24 mouse cellular contexts compared by ENCODE assay signal in genomic region chr4:109815161-109815560, GRCm38 (mm10).
DNase-seq lines count a peak whose midpoint lies in the region; ATAC-seq lines count a peak whose summit lies in the region.
"Had no signal": no experiment of that assay in that cellular context is flagged by ENCODE, and none has a peak within 500 bp of the region (broad histone marks: within the 10 kb centered on the region; RNA-seq: fewer than 3 reads in every experiment).

No protein-coding gene starts in this region.

- H3K36me3 ChIP-seq in embryonic facial prominence, embryonic 14.5 days (ENCODE audit: control insufficient read depth, insufficient read depth, low read length) = no peaks in the 10 kb centered on the region
- H3K36me3 ChIP-seq in embryonic facial prominence, embryonic 10.5 days (replicated peaks) = no peaks in the 10 kb centered on the region
- no peaks in the 10 kb centered on the region for H3K36me3 ChIP-seq in forebrain, embryonic 13.5 days (ENCODE audit: poor library complexity, severe bottlenecking)
- no peaks in the 10 kb centered on the region for H3K36me3 ChIP-seq in forebrain, embryonic 15.5 days
- H3K36me3 ChIP-seq: embryonic facial prominence, embryonic 15.5 days; heart, embryonic 12.5 days; heart, embryonic 15.5 days; hindbrain, embryonic 10.5 days; hindbrain, embryonic 13.5 days had no signal

- no peak for DNase-seq in embryonic facial prominence, embryonic 14.5 days (ENCODE audit: low spot score)
- no peak for DNase-seq in embryonic facial prominence, embryonic 10.5 days (ENCODE audit: low spot score)
- peak; percentile 33 for DNase-seq in A20 (ENCODE audit: low read depth, low spot score)
- DNase-seq: adrenal gland, adult 2 months; adrenal gland, postnatal 14 days; B cell, adult 2 months; forebrain, postnatal 0 days; gastrocnemius, adult 2 months; gastrocnemius, postnatal 14 days; heart, adult 18-20 months; heart, postnatal 10 days; heart, postnatal 36 days; kidney, adult 2 months had no signal

- H3K9ac ChIP-seq in embryonic facial prominence, embryonic 14.5 days (ENCODE audit: low read depth, low read length) = no peak overlapping the region
- H3K9ac ChIP-seq in forebrain, embryonic 13.5 days = no peak overlapping the region
- no peak overlapping the region for H3K9ac ChIP-seq in forebrain, embryonic 15.5 days (replicated peaks)
- H3K9ac ChIP-seq: embryonic facial prominence, embryonic 15.5 days; forebrain, postnatal 0 days; heart, embryonic 12.5 days; heart, embryonic 15.5 days; hindbrain, embryonic 13.5 days had no signal

- 87% methylated on average over 1 of the region's 1 CpGs for WGBS in embryonic facial prominence, embryonic 14.5 days
- WGBS in embryonic facial prominence, embryonic 10.5 days = 84% methylated on average over 1 of the region's 1 CpGs
- 41% methylated on average over 1 of the region's 1 CpGs for WGBS in forebrain, embryonic 13.5 days
- WGBS in forebrain, embryonic 15.5 days = 48% methylated on average over 1 of the region's 1 CpGs

- ATAC-seq in embryonic facial prominence, embryonic 14.5 days (ENCODE audit: low read depth) = peak; percentile 60; the same call in 1 of the 2 replicates
- ATAC-seq in forebrain, embryonic 13.5 days = peak; percentile 51; the same call in 1 of the 2 replicates
- ATAC-seq in forebrain, embryonic 15.5 days (replicated peaks) = no peak
- no peak for ATAC-seq in granulocyte monocyte progenitor cell, adult 5-6 weeks (replicated peaks; ENCODE audit: poor library complexity, severe bottlenecking)
- ATAC-seq: forebrain, postnatal 0 days; intestine, postnatal 0 days had no signal

- no peak overlapping the region for H3K27ac ChIP-seq in embryonic facial prominence, embryonic 14.5 days (replicated peaks; ENCODE audit: low read depth, low read length)
- H3K27ac ChIP-seq in embryonic facial prominence, embryonic 10.5 days (replicated peaks) = no peak overlapping the region
- H3K27ac ChIP-seq in forebrain, embryonic 13.5 days = no peak overlapping the region; the same call in 1 of the 2 replicates
- H3K27ac ChIP-seq in forebrain, embryonic 15.5 days (replicated peaks) = no peak overlapping the region
- H3K27ac ChIP-seq: embryonic facial prominence, embryonic 15.5 days; gastrocnemius, adult 2 months; heart, embryonic 15.5 days; hindbrain, embryonic 10.5 days; hindbrain, embryonic 13.5 days had no signal

- no peak overlapping the region for H3K4me2 ChIP-seq in embryonic facial prominence, embryonic 14.5 days (ENCODE audit: low read depth, low read length)
- no peak overlapping the region for H3K4me2 ChIP-seq in forebrain, embryonic 13.5 days
- H3K4me2 ChIP-seq in forebrain, embryonic 15.5 days (replicated peaks) = no peak overlapping the region
- H3K4me2 ChIP-seq: embryonic facial prominence, embryonic 15.5 days; heart, embryonic 12.5 days; heart, embryonic 15.5 days; hindbrain, embryonic 13.5 days had no signal

- no peak overlapping the region for H3K4me3 ChIP-seq in embryonic facial prominence, embryonic 14.5 days (ENCODE audit: low read depth, low read length)
- H3K4me3 ChIP-seq in embryonic facial prominence, embryonic 10.5 days = no peak overlapping the region
- no peak overlapping the region for H3K4me3 ChIP-seq in forebrain, embryonic 13.5 days
- no peak overlapping the region for H3K4me3 ChIP-seq in forebrain, embryonic 15.5 days
- H3K4me3 ChIP-seq: embryonic facial prominence, embryonic 15.5 days; gastrocnemius, adult 2 months; heart, embryonic 12.5 days; heart, embryonic 15.5 days; hindbrain, embryonic 10.5 days; hindbrain, embryonic 13.5 days had no signal

- no peaks in the 10 kb centered on the region for H3K27me3 ChIP-seq in embryonic facial prominence, embryonic 14.5 days (replicated peaks; ENCODE audit: control insufficient read depth, insufficient read depth, low read length)
- H3K27me3 ChIP-seq in embryonic facial prominence, embryonic 10.5 days (replicated peaks; ENCODE audit: low read depth, poor library complexity, severe bottlenecking) = no peaks in the 10 kb centered on the region
- H3K27me3 ChIP-seq in forebrain, embryonic 13.5 days = no peaks in the 10 kb centered on the region
- no peaks in the 10 kb centered on the region for H3K27me3 ChIP-seq in forebrain, embryonic 15.5 days
- H3K27me3 ChIP-seq: CH12.LX; embryonic facial prominence, embryonic 15.5 days; heart, embryonic 12.5 days; heart, embryonic 15.5 days; hindbrain, embryonic 13.5 days had no signal

- no peaks in the 10 kb centered on the region for H3K9me3 ChIP-seq in embryonic facial prominence, embryonic 14.5 days (ENCODE audit: control insufficient read depth, low read length)
- H3K9me3 ChIP-seq in embryonic facial prominence, embryonic 10.5 days = no peaks in the 10 kb centered on the region
- no peaks in the 10 kb centered on the region for H3K9me3 ChIP-seq in forebrain, embryonic 13.5 days (replicated peaks)
- no peaks in the 10 kb centered on the region for H3K9me3 ChIP-seq in forebrain, embryonic 15.5 days
- H3K9me3 ChIP-seq: embryonic facial prominence, embryonic 15.5 days; G1E; heart, embryonic 12.5 days; heart, embryonic 15.5 days; hindbrain, embryonic 10.5 days; hindbrain, embryonic 13.5 days had no signal

- no peaks in the 10 kb centered on the region for H3K4me1 ChIP-seq in embryonic facial prominence, embryonic 14.5 days (ENCODE audit: control insufficient read depth, insufficient read depth, low read length)
- 0 out of 2 replicates have a peak, but pooled peaks cover 3% of the 10 kb centered on the region for H3K4me1 ChIP-seq in embryonic facial prominence, embryonic 10.5 days
- H3K4me1 ChIP-seq in forebrain, embryonic 13.5 days = peaks cover 10% of the 10 kb centered on the region
- H3K4me1 ChIP-seq in forebrain, embryonic 15.5 days = peaks cover 11% of the 10 kb centered on the region
- H3K4me1 ChIP-seq: embryonic facial prominence, embryonic 15.5 days; heart, embryonic 12.5 days; heart, embryonic 15.5 days; hindbrain, embryonic 10.5 days; hindbrain, embryonic 13.5 days had no signal

Comparison
In these comparisons a context has a peak if more than half of its experiments do, and no peak if none do; other contexts are left out.
1. ATAC-seq: peak in embryonic facial prominence, embryonic 14.5 days (single experiment) and forebrain, embryonic 13.5 days (single experiment); none in forebrain, embryonic 15.5 days (single experiment) and granulocyte monocyte progenitor cell, adult 5-6 weeks (single experiment).